Mouse (Mus musculus): ENCODE measurements around the gene Ctdspl2. TPM values are rescaled to one million over a fixed set of nuclear protein-coding genes. Genes with fewer than 3 reads are reported as not detected.
"Not testable (repeated sequence)": the region's sequence is repeated elsewhere in the genome, so short reads cannot be mapped to it uniquely, and the experiment has no call there.

Ctdspl2 gene
- 72.1 and 78.6 TPM in 2 replicates for polyA plus RNA-seq (2016; fragmentation: Nextera tagmentation; extraction: Ambion mirVana)

DNA sequence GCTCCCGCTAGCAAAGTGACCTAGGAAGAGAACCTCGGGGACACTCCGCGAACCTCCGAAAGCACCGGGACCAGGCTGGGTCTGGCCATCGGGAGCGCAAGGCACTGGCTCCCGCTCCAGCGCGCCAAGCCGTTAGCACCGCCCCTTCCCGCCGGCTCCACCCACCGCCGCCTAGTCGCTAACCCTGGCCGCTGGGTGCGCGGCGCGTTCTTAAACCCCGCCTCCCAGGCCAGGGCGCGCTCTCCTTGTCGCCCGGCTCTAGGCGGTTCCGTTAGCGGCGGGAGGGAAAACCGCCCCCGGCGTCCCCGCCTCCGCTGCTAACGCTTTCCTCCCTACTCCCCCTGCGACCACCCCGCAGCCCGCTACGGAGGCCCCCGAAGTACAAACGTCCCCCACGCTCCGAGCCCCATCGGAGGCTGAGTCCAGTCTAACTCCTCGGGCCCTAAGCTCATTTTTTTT is at the start of gene Ctdspl2, which contains the start of gene Mageb3:
Gene Ctdspl2 (plus strand): TSS at position 237 of the 459 bp plus-strand sequence.
Gene Mageb3 (minus strand): TSS at position 328 of the 459 bp plus-strand sequence.
- WGBS, result under 1% methylated on average over 47 of the region's 48 CpGs
- peak; percentile 96 for ATAC-seq (ENCODE audit: insufficient number of reproducible peaks, insufficient read depth, low FRiP score, low TSS enrichment)
- peak within 1 kb of the TSS; percentile 97 for H3K27ac ChIP-seq
- H3K4me3 ChIP-seq, result peak within 1 kb of the TSS; percentile 95
- H3K36me3 ChIP-seq, result no peaks in the 10 kb centered on the region; the same call in 1 of the 2 replicates
- H3K4me1 ChIP-seq, result peaks cover 10% of the 10 kb centered on the region; the same call in 1 of the 2 replicates
- no peaks in the 10 kb centered on the region for H3K9me3 ChIP-seq
- peak within 1 kb of the TSS; percentile 92 for H3K9ac ChIP-seq
- H3K4me2 ChIP-seq (replicated peaks), result peak within 1 kb of the TSS; percentile 76
- no peaks in the 10 kb centered on the region for H3K27me3 ChIP-seq

DNA sequence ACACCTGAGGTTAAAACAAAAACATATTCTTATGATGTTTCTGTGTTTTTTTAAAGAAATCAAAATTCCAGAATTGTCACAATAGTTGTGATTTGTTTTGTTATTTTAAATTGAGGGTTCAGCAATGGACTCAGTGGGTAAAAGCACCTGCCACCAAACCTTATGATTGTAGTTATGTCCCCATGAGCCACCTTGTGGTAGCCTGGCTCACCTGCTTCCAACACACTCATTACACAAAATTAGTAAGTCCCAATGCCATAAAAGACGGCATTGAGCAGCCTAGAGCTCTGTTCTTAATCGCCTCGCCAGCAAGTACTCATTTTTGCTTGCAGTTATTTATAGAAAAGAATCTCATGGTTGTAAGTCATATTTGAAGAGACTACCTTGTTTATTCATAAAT is 45.8 kb upstream of the Ctdspl2 start:
- no peak overlapping the region for H3K4me2 ChIP-seq (replicated peaks)

DNA sequence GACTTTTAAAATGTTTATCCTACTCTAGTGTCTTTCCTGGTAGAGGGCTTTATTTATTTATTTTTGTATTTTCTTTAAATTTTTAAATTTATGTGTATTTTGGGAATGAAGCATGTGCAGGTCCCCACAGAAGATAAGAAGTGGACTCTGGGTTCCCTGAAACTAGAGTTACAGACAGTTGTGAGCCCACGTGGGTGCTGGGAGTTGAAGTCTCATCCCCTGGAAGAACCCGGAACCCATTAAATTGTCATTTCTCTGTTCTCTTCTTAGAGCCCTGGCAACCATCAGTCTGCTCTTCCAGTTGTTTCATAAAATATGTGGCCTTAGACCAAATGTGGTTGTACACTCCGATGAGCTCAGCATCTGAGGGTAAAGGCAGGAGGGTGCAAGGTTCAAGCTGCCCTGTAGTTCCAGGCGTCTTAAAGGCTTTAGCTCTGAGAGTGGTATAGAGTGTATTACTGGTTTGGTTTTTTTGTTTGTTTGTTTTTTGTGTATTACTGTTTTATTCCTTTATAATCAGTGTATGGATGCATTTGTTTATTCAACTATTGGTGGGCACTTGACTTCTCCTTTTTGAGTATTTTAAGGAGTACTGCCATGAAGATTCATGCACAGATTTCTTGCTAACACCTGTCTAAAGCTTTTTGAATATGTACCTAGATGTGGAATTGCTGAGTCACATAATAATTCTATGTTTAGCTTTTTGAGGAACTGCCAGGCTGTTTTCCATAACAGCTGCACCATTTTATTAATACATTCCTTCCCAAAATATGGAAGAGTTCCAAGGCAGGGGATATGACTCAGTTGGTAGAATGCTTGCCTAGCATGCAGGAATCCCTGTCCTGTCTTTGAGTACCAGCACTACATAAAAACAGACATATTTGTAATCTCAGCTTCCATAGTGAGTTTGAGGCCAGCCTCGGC is 39.5 kb upstream of the Ctdspl2 start:
- WGBS, result 90% methylated on average over 5 of the region's 5 CpGs
- Histone ChIP-seq H3K9ac (no peak overlapping the region), H3K9me3 (no peaks in the 10 kb centered on the region), H3K27me3 (no peaks in the 10 kb centered on the region), H3K4me2 (replicated peaks) (no peak overlapping the region), H3K36me3 (peaks cover 11% of the 10 kb centered on the region), H3K4me3 (no peak overlapping the region), H3K4me1 (no peaks in the 10 kb centered on the region), H3K27ac (no peak overlapping the region)
- ATAC-seq (ENCODE audit: insufficient number of reproducible peaks, insufficient read depth, low FRiP score, low TSS enrichment), result no peak

More for the DNA sequence above, 45.8 kb upstream of the Ctdspl2 start:
- H3K27ac ChIP-seq, result no peak overlapping the region
- no peak overlapping the region for H3K9ac ChIP-seq
- no peaks in the 10 kb centered on the region for H3K27me3 ChIP-seq
- H3K4me3 ChIP-seq, result no peak overlapping the region
- no peaks in the 10 kb centered on the region for H3K9me3 ChIP-seq
- H3K4me1 ChIP-seq, result no peaks in the 10 kb centered on the region
- 83% methylated on average over 3 of the region's 3 CpGs for WGBS
- no peak for ATAC-seq (ENCODE audit: insufficient number of reproducible peaks, insufficient read depth, low FRiP score, low TSS enrichment)
- peaks cover 20% of the 10 kb centered on the region for H3K36me3 ChIP-seq

DNA sequence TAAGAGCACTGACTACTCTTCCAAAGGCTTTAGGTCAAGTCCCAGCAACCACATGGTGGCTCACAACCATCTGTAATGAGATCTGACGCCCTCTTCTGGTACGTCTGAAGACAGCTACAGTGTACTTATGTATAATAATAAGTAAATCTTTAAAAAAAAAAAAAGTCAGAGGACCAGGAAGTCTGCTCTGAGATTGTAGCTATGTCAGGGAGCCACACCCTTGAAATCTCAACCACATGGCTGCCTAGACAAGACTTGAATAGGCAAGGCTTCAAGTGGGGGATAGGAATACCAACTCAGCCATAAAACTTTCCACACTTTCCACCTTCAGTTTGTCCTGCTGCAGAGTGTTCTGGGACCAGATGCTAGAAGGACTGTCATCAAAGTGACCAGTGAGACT is 18.2 kb upstream of the Ctdspl2 start:
- not testable (repeated sequence) for H3K4me2 ChIP-seq (replicated peaks); H3K9me3 ChIP-seq; H3K4me1 ChIP-seq; H3K27me3 ChIP-seq; H3K4me3 ChIP-seq; H3K9ac ChIP-seq; H3K27ac ChIP-seq; ATAC-seq (ENCODE audit: insufficient number of reproducible peaks, insufficient read depth, low FRiP score, low TSS enrichment)
- peaks cover 13% of the 10 kb centered on the region for H3K36me3 ChIP-seq
- WGBS, result 74% methylated on average over 2 of the region's 2 CpGs

DNA sequence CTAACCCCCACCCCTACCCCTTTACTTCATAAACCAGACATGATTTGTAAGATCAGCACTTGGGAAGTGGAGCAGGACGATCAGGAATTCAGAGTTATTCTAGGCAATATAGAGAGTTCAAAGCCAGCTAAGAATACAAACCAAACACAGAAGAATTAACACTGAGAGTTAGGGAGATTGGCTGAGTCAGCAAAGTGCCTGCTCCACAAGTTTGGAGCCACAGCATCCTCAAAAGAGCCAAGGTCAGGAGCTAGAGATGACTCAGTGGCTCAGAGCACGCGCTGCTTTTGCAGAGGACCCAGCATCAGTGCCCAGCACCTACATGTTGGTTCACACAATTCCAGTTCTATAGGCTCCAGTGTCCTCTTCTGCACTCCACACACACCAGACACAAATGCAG is 12.4 kb upstream of the Ctdspl2 start:
- Histone ChIP-seq H3K36me3 (no peaks in the 10 kb centered on the region), H3K27me3 (no peaks in the 10 kb centered on the region), H3K4me3 (no peak overlapping the region), H3K9me3 (no peaks in the 10 kb centered on the region), H3K9ac (no peak overlapping the region), H3K27ac (no peak overlapping the region), H3K4me1 (no peaks in the 10 kb centered on the region), H3K4me2 (replicated peaks) (no peak overlapping the region)
- ATAC-seq (ENCODE audit: insufficient number of reproducible peaks, insufficient read depth, low FRiP score, low TSS enrichment), result no peak
- WGBS, result 79% methylated on average over 3 of the region's 3 CpGs

DNA sequence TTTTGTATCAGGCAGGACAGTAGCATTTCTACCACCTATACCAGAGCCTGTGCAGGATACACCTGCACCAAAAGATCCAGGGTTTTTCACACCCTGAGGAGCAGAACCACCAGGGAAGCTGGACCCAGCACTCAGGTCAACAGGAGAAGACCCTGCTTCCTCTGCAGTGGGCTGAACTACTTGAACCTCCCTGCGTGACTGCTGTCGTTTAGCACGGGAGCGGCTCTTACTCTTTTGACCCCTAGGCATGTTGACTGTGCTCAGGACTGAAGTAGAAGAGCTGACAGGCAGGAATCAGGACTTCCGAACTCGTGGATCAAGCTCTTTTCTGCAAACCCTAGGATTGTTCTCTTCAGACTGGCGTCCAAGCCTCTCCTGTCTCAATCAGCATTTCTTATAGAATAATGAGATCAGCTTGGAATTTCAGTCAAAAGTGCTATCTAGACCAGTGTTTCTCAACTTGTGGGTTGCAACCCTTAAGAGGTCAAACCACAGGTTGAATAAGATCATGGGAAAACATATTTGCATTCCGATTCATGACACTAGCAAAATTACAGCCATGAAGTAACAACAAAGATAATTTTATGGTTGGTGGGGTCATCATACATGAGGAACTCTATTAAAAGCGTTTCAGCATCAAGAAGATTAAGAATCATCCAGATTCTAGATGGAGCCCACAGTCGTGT is 687 bp upstream of the Ctdspl2 start:
- Histone ChIP-seq H3K27me3 (no peaks in the 10 kb centered on the region), H3K4me2 (replicated peaks) (peak overlapping the region; percentile 76), H3K9me3 (no peaks in the 10 kb centered on the region), H3K4me1 (peaks cover 10% of the 10 kb centered on the region; the same call in 1 of the 2 replicates), H3K4me3 (peak overlapping the region; percentile 95), H3K9ac (peak overlapping the region; percentile 92), H3K36me3 (no peaks in the 10 kb centered on the region), H3K27ac (peak overlapping the region; percentile 97)
- 16% methylated on average over 10 of the region's 10 CpGs for WGBS
- no peak for ATAC-seq (ENCODE audit: insufficient number of reproducible peaks, insufficient read depth, low FRiP score, low TSS enrichment)

DNA sequence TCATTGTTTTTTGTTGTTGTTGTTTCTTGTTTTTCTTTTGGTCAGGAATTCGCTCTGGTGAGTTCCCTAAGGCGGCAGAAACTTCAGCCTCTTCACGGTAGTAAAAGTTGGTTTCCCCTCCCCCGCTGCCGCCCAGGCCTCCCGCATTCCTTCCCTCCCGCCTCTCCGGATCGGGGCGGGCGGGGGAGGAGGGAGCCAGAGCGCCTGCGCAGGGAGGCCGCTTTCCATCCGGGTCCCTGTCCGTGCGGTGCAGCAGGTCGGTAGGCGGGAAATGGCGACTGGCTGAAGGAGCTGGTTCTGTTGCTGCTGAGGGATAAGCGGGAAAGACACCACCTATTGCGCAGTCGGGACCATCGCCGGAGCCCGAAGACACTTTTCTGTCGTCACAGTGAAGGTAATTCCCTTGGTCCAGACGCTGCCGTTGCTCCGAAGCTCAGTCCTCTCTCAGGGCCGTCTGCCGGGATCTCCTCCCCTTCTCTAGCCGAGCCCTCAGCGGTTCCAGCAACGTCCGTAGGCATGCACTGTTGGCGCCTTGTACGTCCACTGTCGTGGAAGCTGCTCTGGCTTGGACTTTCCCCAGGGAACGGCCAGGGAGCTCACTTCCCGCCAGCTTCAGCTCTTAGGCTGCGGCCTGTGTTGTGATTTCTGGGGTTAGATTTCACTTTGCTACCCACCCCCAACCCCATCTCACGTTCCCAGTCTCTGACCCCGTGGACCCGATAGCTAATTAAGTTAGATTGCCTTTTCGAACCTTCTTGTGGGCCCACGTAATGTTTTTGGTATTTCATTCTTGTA is 620 bp downstream of the Ctdspl2 start:
- peak overlapping the region; percentile 76 for H3K4me2 ChIP-seq (replicated peaks)
- peak overlapping the region; percentile 95 for H3K4me3 ChIP-seq
- H3K27ac ChIP-seq, result peak overlapping the region; percentile 97
- H3K36me3 ChIP-seq, result no peaks in the 10 kb centered on the region; the same call in 1 of the 2 replicates
- no peaks in the 10 kb centered on the region for H3K9me3 ChIP-seq
- H3K27me3 ChIP-seq, result no peaks in the 10 kb centered on the region
- peak overlapping the region; percentile 92 for H3K9ac ChIP-seq
- H3K4me1 ChIP-seq, result peaks cover 10% of the 10 kb centered on the region; the same call in 1 of the 2 replicates
- under 1% methylated on average over 47 of the region's 47 CpGs for WGBS
- peak; percentile 90 for ATAC-seq (ENCODE audit: insufficient number of reproducible peaks, insufficient read depth, low FRiP score, low TSS enrichment)

DNA sequence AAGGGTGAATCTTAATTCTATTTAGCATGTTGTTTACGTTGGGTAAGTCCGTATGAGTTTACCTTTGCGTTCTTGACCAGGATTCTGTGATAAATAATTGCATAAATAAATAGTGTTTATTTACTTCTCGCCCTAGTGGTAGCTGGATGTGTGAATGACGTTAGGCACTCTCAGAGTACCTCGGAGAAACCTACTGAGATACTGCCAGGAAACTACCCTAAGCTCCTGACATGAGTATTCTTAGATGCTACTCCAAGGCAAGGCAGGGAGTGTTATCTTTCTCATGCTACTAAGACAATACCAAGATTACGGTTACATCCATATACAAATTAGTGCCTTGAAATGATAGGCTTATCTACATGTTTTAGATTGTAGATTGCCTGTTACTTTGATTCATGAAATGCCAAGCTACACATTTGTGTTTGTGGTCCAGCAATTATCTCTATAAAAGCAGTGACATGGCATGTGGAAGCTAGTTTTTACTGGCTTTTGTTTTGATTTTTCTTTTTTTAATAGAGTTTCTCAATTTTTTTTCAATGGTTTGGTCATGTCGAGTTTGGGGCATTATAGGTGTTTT is 1.5 kb downstream of the Ctdspl2 start:
- peaks cover 10% of the 10 kb centered on the region; the same call in 1 of the 2 replicates for H3K4me1 ChIP-seq
- peaks cover 5% of the 10 kb centered on the region for H3K36me3 ChIP-seq
- H3K27ac ChIP-seq, result peak overlapping the region; percentile 97; the same call in 1 of the 2 replicates
- WGBS, result 9% methylated on average over 8 of the region's 8 CpGs
- peak overlapping the region; percentile 95 for H3K4me3 ChIP-seq
- no peak for ATAC-seq (ENCODE audit: insufficient number of reproducible peaks, insufficient read depth, low FRiP score, low TSS enrichment)
- no peaks in the 10 kb centered on the region for H3K27me3 ChIP-seq
- H3K9ac ChIP-seq, result peak overlapping the region; percentile 92
- no peaks in the 10 kb centered on the region for H3K9me3 ChIP-seq
- H3K4me2 ChIP-seq (replicated peaks), result peak overlapping the region; percentile 76

DNA sequence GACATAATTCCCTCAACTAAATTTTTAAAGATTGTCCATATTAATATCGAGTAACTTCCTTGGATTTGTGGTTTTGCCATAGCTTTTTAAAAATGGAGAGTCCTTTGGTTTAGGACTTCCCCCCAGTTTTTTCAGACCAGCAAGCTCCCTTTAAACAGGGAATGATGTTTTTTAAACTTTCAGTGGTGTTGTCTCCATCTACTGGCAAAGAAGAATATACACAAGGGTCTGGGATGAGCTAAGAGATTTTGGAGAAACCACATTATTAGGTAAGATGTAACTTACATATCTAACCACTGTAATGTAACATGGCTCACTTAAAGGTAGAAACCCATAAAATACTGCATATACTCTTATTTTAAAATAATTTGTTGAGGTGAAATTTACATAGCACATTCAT is 39.9 kb downstream of the Ctdspl2 start:
- Histone ChIP-seq H3K4me3 (no peak overlapping the region), H3K9ac (no peak overlapping the region), H3K4me2 (replicated peaks) (no peak overlapping the region), H3K27me3 (no peaks in the 10 kb centered on the region), H3K27ac (no peak overlapping the region), H3K4me1 (no peaks in the 10 kb centered on the region), H3K36me3 (peaks cover 25% of the 10 kb centered on the region), H3K9me3 (no peaks in the 10 kb centered on the region)
- no peak for ATAC-seq (ENCODE audit: insufficient number of reproducible peaks, insufficient read depth, low FRiP score, low TSS enrichment)
- WGBS, result 86% methylated on average over 1 of the region's 1 CpGs

DNA sequence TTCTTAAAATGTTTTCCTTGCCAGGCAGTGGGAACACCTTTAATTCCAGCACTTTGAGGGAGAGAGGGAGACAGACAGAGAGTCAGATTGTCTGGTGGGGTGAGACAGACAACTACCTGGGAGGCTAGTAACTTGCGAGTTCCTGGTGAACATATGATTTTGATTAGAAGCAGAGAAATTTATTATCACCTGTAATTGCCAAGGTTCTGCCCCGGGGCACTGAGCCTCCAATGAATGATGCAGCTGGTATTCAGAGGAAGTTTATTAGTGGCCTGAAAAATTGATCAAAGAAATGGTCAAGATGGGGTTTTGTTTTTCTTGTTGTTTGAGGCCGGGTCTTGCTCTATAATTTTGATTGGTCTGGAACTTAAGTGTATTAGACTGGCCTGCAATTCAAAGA is 53.0 kb downstream of the Ctdspl2 start:
- no peak overlapping the region for H3K4me2 ChIP-seq (replicated peaks)
- no peak overlapping the region for H3K27ac ChIP-seq
- 61% methylated on average over 3 of the region's 3 CpGs for WGBS
- H3K9me3 ChIP-seq, result no peaks in the 10 kb centered on the region
- no peaks in the 10 kb centered on the region for H3K4me1 ChIP-seq
- no peak overlapping the region for H3K4me3 ChIP-seq
- ATAC-seq (ENCODE audit: insufficient number of reproducible peaks, insufficient read depth, low FRiP score, low TSS enrichment), result no peak
- H3K9ac ChIP-seq, result no peak overlapping the region
- H3K36me3 ChIP-seq, result peaks cover 37% of the 10 kb centered on the region
- H3K27me3 ChIP-seq, result no peaks in the 10 kb centered on the region

DNA sequence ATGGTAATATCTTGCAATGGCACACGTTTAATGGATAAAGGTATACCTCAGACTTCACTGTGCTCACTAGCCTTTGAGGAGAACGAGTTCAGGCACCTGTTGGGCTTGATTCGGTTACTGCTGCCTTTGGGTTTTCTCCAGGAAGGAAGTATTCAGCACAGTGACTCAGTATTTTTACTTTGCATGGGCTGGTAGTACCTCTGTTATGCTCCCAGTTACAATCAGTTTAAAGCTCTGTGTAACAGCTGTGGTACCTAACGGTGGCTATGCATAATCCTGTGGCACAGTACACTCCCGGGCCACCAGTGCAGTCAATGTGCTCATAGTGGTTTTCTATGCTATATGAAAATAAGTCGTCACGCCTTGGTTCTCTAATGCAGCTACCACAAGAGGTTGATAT is 55.6 kb downstream of the Ctdspl2 start:
- WGBS, result 86% methylated on average over 7 of the region's 7 CpGs
- Histone ChIP-seq H3K27ac (no peak overlapping the region), H3K4me2 (replicated peaks) (no peak overlapping the region), H3K9me3 (no peaks in the 10 kb centered on the region), H3K27me3 (no peaks in the 10 kb centered on the region), H3K36me3 (peaks cover 33% of the 10 kb centered on the region), H3K9ac (no peak overlapping the region), H3K4me3 (no peak overlapping the region), H3K4me1 (no peaks in the 10 kb centered on the region)
- no peak for ATAC-seq (ENCODE audit: insufficient number of reproducible peaks, insufficient read depth, low FRiP score, low TSS enrichment)

All from embryonic facial prominence, embryonic 12.5 days (tissue).